Mouse (Mus musculus): ENCODE data around the gene Cdh13. TPM values are rescaled to one million over a fixed set of nuclear protein-coding genes. Genes with fewer than 3 reads are reported as not detected.
A peak's percentile ranks its signal among the peaks of the same experiment; 100 is the strongest.

The Cdh13 gene
- polyA plus RNA-seq (2016; fragmentation: Nextera tagmentation; extraction: Ambion mirVana), result 2.2 and 2.4 TPM in 2 replicates

DNA sequence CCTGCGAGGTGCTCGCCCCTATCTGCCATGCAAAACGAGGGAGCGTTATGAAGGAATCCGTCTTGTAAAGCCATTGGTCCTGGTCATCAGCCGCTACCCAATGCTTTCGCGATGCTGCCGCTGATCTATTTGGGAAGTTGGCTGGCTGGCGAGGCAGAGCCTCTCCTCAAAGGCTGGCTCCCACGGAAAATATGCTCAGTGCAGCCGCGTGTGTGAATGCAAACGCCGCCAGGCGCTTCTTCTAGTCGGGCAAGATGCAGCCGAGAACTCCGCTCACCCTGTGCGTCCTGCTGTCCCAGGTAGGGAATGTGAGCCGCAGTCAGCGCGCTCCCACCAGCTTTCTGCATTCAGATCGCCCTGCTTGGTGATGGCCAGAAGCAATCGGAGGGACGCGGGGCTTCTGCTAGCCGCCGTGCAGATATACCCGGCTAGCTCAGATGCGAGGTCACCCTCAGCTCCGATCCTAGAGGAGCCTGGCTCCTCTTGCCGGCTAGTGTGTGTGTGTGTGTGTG, at the start of gene Cdh13:
Gene Cdh13, plus strand, starts transcription at position 134 of the 512 bp plus-strand sequence.
- peaks cover 76% of the 10 kb centered on the region for H3K27me3 ChIP-seq (replicated peaks; ENCODE audit: low read depth, poor library complexity, severe bottlenecking)
- peak within 1 kb of the TSS; percentile 83 for H3K27ac ChIP-seq (replicated peaks)
- WGBS, result under 1% methylated on average over 33 of the region's 33 CpGs
- no peaks in the 10 kb centered on the region for H3K36me3 ChIP-seq (replicated peaks)
- H3K4me1 ChIP-seq, result peaks cover 29% of the 10 kb centered on the region
- H3K9me3 ChIP-seq, result no peaks in the 10 kb centered on the region
- H3K4me3 ChIP-seq, result peak within 1 kb of the TSS; percentile 66
- DNase-seq (ENCODE audit: low spot score), result peak; percentile 71

DNA sequence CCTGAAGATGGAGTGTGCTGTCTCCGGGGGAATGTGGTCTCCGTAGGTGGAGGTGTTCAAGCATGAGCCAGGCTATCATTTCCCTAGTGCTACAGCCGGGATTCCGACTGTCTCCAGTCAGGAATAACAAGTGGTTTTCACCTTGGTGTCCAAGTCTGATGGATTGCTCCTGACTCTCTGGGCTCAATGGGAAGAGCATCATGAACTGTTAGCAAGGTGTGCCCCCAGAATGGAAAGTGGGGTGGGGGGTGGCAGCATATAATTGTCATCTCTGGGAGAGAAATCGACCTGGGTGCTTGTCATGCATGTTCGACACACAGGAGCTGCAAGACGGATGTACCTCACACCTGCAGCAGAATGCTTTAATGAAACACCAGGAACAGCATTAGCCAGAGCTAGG, 47.9 kb upstream of the Cdh13 start:
- DNase-seq (ENCODE audit: low spot score), result no peak
- no peak overlapping the region for H3K27ac ChIP-seq (replicated peaks)
- H3K27me3 ChIP-seq (replicated peaks; ENCODE audit: low read depth, poor library complexity, severe bottlenecking), result no peaks in the 10 kb centered on the region
- no peak overlapping the region for H3K4me3 ChIP-seq
- 91% methylated on average over 7 of the region's 7 CpGs for WGBS
- no peaks in the 10 kb centered on the region for H3K4me1 ChIP-seq
- no peaks in the 10 kb centered on the region for H3K36me3 ChIP-seq (replicated peaks)
- no peaks in the 10 kb centered on the region for H3K9me3 ChIP-seq

DNA sequence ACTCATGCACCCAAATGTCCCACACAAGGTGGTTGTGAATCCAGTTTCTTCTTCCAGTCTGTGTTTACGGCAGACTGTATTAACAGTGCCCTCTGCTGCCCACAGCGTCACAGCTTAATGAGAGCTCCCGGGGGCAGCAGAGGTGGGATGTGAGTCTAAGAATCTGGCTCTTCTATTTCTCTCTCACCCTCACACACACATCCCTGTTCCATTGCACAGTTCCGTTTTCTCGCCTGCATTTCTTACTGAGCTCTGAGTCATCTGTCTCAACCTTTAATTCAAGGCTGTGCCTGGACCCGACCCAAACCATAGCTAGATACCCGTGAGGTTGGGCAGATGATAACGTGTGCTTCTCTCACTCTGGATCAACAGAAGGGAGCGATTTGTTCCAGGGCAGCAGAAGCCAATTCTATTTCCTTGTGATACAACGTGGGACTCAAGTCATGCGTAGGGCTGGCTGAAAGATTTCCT, 46.3 kb upstream of the Cdh13 start:
- no peaks in the 10 kb centered on the region for H3K36me3 ChIP-seq (replicated peaks)
- H3K4me1 ChIP-seq, result no peaks in the 10 kb centered on the region
- H3K4me3 ChIP-seq, result no peak overlapping the region
- peak; percentile 13 for DNase-seq (ENCODE audit: low spot score)
- H3K9me3 ChIP-seq, result no peaks in the 10 kb centered on the region
- no peak overlapping the region for H3K27ac ChIP-seq (replicated peaks)
- 74% methylated on average over 11 of the region's 11 CpGs for WGBS
- no peaks in the 10 kb centered on the region for H3K27me3 ChIP-seq (replicated peaks; ENCODE audit: low read depth, poor library complexity, severe bottlenecking)

DNA sequence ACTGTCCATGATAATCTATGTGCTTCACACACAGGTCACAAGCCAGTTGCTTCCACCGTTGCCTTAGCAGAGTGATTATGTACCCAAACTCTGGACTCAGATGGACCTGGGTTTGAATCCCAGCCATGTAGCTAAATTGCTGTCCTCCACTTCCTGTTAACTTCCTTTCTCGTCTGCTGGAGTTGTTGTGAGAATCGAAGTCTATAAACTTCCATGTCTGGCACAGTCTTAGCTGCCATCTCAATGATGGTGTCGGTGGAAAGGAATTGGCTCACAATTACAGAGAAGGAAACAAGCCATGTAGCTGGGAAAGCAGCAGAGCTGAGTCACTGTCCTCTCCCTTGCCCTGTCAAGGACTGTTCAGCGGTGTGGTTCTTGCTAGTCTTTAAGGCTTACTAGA, 45.4 kb upstream of the Cdh13 start:
- DNase-seq (ENCODE audit: low spot score), result no peak
- H3K4me1 ChIP-seq, result no peaks in the 10 kb centered on the region
- no peak overlapping the region for H3K27ac ChIP-seq (replicated peaks)
- no peaks in the 10 kb centered on the region for H3K9me3 ChIP-seq
- H3K27me3 ChIP-seq (replicated peaks; ENCODE audit: low read depth, poor library complexity, severe bottlenecking), result no peaks in the 10 kb centered on the region
- 90% methylated on average over 5 of the region's 5 CpGs for WGBS
- H3K4me3 ChIP-seq, result no peak overlapping the region
- H3K36me3 ChIP-seq (replicated peaks), result no peaks in the 10 kb centered on the region

DNA sequence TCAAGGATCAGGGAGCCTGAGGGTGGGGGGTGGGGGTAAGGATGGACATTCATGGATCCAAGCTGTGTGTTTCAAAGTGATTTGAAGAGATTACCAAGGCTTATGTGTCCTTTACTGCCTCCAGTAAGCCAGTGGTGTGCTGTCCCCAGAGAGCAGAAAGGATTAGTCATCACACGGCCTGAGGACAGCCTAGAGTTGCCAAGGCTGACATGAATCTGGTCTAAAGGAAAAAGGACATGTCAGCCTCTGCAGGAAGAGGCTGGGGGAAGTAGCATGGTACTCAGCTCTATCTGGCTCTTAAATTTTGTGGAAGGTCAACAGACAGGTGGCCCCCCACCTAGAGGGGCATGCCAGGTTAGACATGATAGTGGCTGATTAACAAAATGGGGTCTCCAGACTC, 44.3 kb upstream of the Cdh13 start:
- no peak overlapping the region for H3K4me3 ChIP-seq
- no peaks in the 10 kb centered on the region for H3K9me3 ChIP-seq
- no peak for DNase-seq (ENCODE audit: low spot score)
- H3K36me3 ChIP-seq (replicated peaks), result no peaks in the 10 kb centered on the region
- no peak overlapping the region for H3K27ac ChIP-seq (replicated peaks)
- WGBS, result 67% methylated on average over 1 of the region's 1 CpGs
- H3K27me3 ChIP-seq (replicated peaks; ENCODE audit: low read depth, poor library complexity, severe bottlenecking), result no peaks in the 10 kb centered on the region
- no peaks in the 10 kb centered on the region for H3K4me1 ChIP-seq

DNA sequence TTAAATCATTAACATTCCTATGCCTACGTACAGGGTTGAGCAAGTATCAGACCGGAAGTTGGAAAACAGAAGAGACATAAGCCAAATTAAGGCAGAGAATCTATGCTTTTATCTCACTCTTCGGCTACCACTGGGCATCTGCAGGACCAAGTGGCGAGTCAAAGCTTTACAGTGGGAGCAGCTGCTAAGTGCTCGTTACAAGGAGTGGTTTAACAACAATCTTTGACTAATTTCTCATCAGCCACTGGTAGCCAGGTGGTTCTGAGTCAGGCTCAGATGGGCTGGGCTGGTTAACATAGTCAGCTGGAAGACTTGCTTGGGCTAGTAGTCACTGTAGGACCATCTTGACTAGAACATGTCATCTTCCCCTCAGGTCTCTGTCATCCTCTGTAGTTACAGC, 34.2 kb upstream of the Cdh13 start:
- no peak overlapping the region for H3K27ac ChIP-seq (replicated peaks)
- 0 out of 2 replicates have a peak, but pooled peaks cover 3% of the 10 kb centered on the region for H3K9me3 ChIP-seq
- no peaks in the 10 kb centered on the region for H3K36me3 ChIP-seq (replicated peaks)
- H3K4me3 ChIP-seq, result no peak overlapping the region
- DNase-seq (ENCODE audit: low spot score), result no peak
- H3K27me3 ChIP-seq (replicated peaks; ENCODE audit: low read depth, poor library complexity, severe bottlenecking), result no peaks in the 10 kb centered on the region
- 91% methylated on average over 5 of the region's 5 CpGs for WGBS
- no peaks in the 10 kb centered on the region for H3K4me1 ChIP-seq

DNA sequence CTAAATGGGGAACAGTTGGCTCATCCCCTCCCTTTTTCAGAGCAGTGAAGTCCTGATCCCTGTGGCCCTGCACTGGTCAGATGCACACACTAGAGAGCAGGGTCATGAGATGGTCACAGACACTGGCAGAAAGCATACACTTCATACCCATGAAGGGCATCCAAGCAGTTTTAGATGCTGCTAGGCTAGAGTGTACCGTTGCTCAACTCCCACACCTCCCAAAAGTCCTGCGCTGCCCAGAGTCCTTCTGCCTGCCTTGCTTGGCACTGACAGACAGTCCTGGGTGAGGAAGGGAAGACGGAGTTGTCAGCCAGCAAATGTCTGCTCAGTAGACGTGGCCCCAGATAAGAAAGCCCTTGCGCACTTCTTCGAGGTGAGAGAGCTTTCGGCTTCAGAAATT, 33.6 kb upstream of the Cdh13 start:
- H3K36me3 ChIP-seq (replicated peaks), result no peaks in the 10 kb centered on the region
- no peaks in the 10 kb centered on the region for H3K4me1 ChIP-seq
- no peak for DNase-seq (ENCODE audit: low spot score)
- no peak overlapping the region for H3K4me3 ChIP-seq
- no peaks in the 10 kb centered on the region for H3K27me3 ChIP-seq (replicated peaks; ENCODE audit: low read depth, poor library complexity, severe bottlenecking)
- WGBS, result 92% methylated on average over 7 of the region's 7 CpGs
- no peak overlapping the region for H3K27ac ChIP-seq (replicated peaks)
- H3K9me3 ChIP-seq, result 0 out of 2 replicates have a peak, but pooled peaks cover 3% of the 10 kb centered on the region

DNA sequence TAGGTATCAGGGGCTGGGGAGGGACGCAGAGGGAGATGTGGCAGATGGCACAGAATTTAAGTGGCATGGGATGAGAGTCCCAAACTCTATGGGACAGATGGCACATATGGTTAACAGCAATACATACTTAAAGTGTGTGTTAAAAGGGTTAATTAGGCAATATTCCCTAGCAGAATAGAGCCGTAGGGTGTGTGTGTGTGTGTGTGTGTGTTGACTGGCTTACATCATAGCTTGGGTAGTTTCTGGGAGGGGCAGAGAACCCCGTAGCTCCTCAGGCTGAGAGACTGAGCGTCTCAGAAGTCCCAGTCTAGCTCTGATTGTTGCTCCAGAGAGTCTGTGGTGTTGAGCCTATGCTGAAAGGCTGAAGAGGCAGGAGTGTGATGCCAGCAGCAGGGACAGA, 20.4 kb upstream of the Cdh13 start:
- Histone ChIP-seq H3K9me3 (no peaks in the 10 kb centered on the region), H3K27ac (replicated peaks) (no peak overlapping the region), H3K4me3 (no peak overlapping the region), H3K4me1 (peaks cover 5% of the 10 kb centered on the region; the same call in 1 of the 2 replicates), H3K36me3 (replicated peaks) (no peaks in the 10 kb centered on the region), H3K27me3 (replicated peaks; ENCODE audit: low read depth, poor library complexity, severe bottlenecking) (no peaks in the 10 kb centered on the region; the same call in 1 of the 2 replicates)
- DNase-seq (ENCODE audit: low spot score), result no peak
- WGBS, result 73% methylated on average over 4 of the region's 4 CpGs

DNA sequence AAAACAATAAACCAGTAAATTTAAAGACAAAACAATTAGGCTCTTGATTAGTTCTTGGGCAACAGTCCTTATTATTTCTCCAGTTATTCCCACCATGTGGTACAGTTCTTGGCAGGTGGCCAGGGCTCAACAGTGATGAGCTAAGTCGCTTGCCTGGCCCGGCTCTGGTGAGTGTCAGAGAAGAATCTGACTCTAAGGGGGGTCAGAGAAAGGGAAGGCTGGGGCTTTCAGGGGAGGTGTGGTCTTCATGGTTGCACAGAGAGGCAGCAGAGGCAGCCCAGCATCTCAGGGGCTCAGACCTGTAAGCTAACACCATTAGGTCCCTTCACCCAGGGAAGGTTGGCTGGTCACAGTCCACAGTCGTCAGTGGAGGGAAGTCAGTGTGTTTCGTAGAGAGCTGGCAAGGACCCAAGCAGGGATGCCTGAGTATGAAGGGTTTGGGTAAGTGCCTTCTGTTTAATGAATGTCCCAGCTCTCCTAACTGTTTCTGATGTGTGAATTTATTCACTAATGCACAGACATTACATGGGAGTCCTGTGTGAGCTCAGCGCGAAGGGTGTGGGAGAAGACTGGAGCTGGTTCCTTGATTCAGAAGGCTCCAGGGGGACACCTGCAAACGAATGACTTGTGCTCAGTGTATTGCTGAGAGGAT, 12.7 kb upstream of the Cdh13 start:
- no peaks in the 10 kb centered on the region for H3K9me3 ChIP-seq
- H3K27me3 ChIP-seq (replicated peaks; ENCODE audit: low read depth, poor library complexity, severe bottlenecking), result no peaks in the 10 kb centered on the region; the same call in none of the 2 replicates
- no peak for DNase-seq (ENCODE audit: low spot score)
- H3K27ac ChIP-seq (replicated peaks), result no peak overlapping the region
- WGBS, result 69% methylated on average over 7 of the region's 7 CpGs
- H3K36me3 ChIP-seq (replicated peaks), result no peaks in the 10 kb centered on the region
- peaks cover 19% of the 10 kb centered on the region for H3K4me1 ChIP-seq
- H3K4me3 ChIP-seq, result no peak overlapping the region

DNA sequence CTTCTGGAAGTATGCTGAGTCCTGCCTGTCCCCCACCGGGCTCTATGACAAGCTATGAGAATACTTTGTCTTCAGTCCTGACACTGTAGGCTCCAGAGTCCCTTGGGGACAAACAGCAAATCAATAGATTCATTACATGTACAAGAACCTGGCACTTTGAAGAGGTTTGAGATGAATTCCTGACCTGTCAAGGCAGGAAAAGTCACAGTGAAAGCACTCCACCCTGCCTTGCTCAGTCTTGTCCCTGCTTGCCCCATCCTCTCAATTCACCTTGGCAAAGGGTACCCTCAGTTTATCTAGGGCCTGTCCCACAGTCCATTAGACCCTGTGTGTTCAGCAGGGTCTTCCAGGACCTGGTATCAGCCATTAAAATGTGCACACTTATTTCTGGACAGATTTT, 11.0 kb upstream of the Cdh13 start:
- H3K9me3 ChIP-seq, result no peaks in the 10 kb centered on the region
- H3K4me1 ChIP-seq, result peaks cover 19% of the 10 kb centered on the region
- no peaks in the 10 kb centered on the region for H3K36me3 ChIP-seq (replicated peaks)
- WGBS, result 71% methylated on average over 1 of the region's 1 CpGs
- no peaks in the 10 kb centered on the region; the same call in 1 of the 2 replicates for H3K27me3 ChIP-seq (replicated peaks; ENCODE audit: low read depth, poor library complexity, severe bottlenecking)
- H3K27ac ChIP-seq (replicated peaks), result no peak overlapping the region
- DNase-seq (ENCODE audit: low spot score), result no peak
- no peak overlapping the region for H3K4me3 ChIP-seq

DNA sequence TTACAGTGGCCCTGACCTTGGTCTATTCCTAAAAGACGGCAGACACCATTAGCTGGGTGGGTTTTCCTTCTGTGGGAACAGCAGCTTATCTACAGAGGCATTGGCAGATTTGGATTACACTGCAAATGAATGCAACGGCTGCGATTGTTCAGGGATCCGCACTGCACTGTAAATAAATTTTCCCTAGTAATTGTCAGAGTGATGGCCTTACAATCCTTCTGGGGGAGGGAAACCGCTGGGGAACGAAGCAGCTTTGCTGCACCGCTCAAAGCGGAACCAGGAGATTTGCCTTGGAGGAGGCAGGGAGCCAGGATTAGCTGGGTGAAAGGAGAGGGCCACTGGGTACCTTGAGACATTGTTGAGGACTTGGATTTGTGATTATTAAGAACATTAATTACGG, 9.3 kb upstream of the Cdh13 start:
- H3K4me1 ChIP-seq, result peaks cover 19% of the 10 kb centered on the region

DNA sequence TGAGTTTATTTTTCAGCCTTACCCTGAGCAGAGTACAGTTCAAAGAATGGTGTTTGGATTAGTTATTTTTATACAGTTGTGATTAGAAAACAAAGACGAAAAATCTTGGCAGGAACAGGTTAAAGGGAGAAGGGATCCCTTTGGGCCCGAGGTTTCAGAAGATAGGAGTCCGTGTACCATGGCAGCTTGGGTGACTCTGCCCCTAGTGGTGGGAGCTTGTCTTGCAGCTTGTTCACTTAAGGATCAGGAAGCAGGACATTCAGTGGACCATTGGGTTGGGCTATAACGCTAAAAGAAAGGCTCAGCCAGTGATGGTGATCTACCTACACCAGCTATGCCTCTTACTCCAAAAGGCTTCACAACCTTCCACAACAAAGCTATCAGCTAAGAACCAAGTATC, 8.8 kb upstream of the Cdh13 start:
- WGBS, result 11% methylated on average over 4 of the region's 4 CpGs
- Histone ChIP-seq H3K27me3 (replicated peaks; ENCODE audit: low read depth, poor library complexity, severe bottlenecking) (no peaks in the 10 kb centered on the region; the same call in 1 of the 2 replicates), H3K4me1 (peaks cover 19% of the 10 kb centered on the region), H3K4me3 (no peak overlapping the region), H3K36me3 (replicated peaks) (no peaks in the 10 kb centered on the region), H3K9me3 (no peaks in the 10 kb centered on the region), H3K27ac (replicated peaks) (no peak overlapping the region)
- DNase-seq (ENCODE audit: low spot score), result peak; percentile 80

More for the DNA sequence above, 9.3 kb upstream of the Cdh13 start:
- Histone ChIP-seq H3K36me3 (replicated peaks) (no peaks in the 10 kb centered on the region), H3K9me3 (no peaks in the 10 kb centered on the region), H3K27ac (replicated peaks) (no peak overlapping the region), H3K4me3 (no peak overlapping the region), H3K27me3 (replicated peaks; ENCODE audit: low read depth, poor library complexity, severe bottlenecking) (no peaks in the 10 kb centered on the region; the same call in 1 of the 2 replicates)
- no peak for DNase-seq (ENCODE audit: low spot score)
- 87% methylated on average over 9 of the region's 9 CpGs for WGBS
